In genomic region chr11:95857716-95858527, GRCm38 (mm10) we compare ENCODE assay signal across 7 mouse cellular contexts. TPM values are rescaled to one million over a fixed set of nuclear protein-coding genes. Genes with fewer than 3 reads are reported as not detected.
DNase-seq lines count a peak whose midpoint lies in the region; ATAC-seq and TF ChIP-seq lines count a peak whose summit lies in the region.

No protein-coding gene starts in this region.

- peak overlapping the region; percentile 78 for H3K27ac ChIP-seq in lung, postnatal 0 days (ENCODE audit: low read length)
- H3K27ac ChIP-seq in embryonic facial prominence, embryonic 14.5 days (replicated peaks; ENCODE audit: low read depth, low read length) = peak overlapping the region; percentile 95
- peak overlapping the region; percentile 94 for H3K27ac ChIP-seq in intestine, embryonic 14.5 days (ENCODE audit: low read depth)
- H3K27ac ChIP-seq in neural tube, embryonic 13.5 days (replicated peaks) = peak overlapping the region; percentile 93

- H3K9ac ChIP-seq in lung, postnatal 0 days (replicated peaks; ENCODE audit: low read depth) = peak overlapping the region; percentile 55
- H3K9ac ChIP-seq in embryonic facial prominence, embryonic 14.5 days (ENCODE audit: low read depth, low read length) = peak overlapping the region; percentile 69
- H3K9ac ChIP-seq in intestine, embryonic 14.5 days (ENCODE audit: low read length) = peak overlapping the region; percentile 56
- peak overlapping the region; percentile 67 for H3K9ac ChIP-seq in neural tube, embryonic 13.5 days

- H3K36me3 ChIP-seq in lung, postnatal 0 days (ENCODE audit: insufficient read depth, low read length) = no peaks in the 10 kb centered on the region
- no peaks in the 10 kb centered on the region for H3K36me3 ChIP-seq in embryonic facial prominence, embryonic 14.5 days (ENCODE audit: control insufficient read depth, insufficient read depth, low read length)
- H3K36me3 ChIP-seq in intestine, embryonic 14.5 days (ENCODE audit: control insufficient read depth, insufficient read depth, low read length) = no peaks in the 10 kb centered on the region
- no peaks in the 10 kb centered on the region for H3K36me3 ChIP-seq in neural tube, embryonic 13.5 days

- no peak for TF ChIP-seq CTCF in lung, postnatal 0 days (IDR thresholded peaks at IDR 0.05)

- 0 out of 2 replicates have a peak, but pooled peaks cover 4% of the 10 kb centered on the region for H3K4me1 ChIP-seq in lung, postnatal 0 days (ENCODE audit: insufficient read depth, low read depth, low read length)
- H3K4me1 ChIP-seq in embryonic facial prominence, embryonic 14.5 days (ENCODE audit: control insufficient read depth, insufficient read depth, low read length) = peaks cover 6% of the 10 kb centered on the region
- H3K4me1 ChIP-seq in intestine, embryonic 14.5 days (replicated peaks; ENCODE audit: control insufficient read depth, insufficient read depth, low read length) = peaks cover 13% of the 10 kb centered on the region
- H3K4me1 ChIP-seq in neural tube, embryonic 13.5 days (replicated peaks) = peaks cover 20% of the 10 kb centered on the region

- peak; percentile 40 for DNase-seq in lung, postnatal 0 days (ENCODE audit: low spot score)
- no peak for DNase-seq in lung, postnatal 25 days (ENCODE audit: low spot score)
- DNase-seq in embryonic facial prominence, embryonic 14.5 days (ENCODE audit: low spot score) = peak; percentile 62
- DNase-seq in intestine, embryonic 14.5 days (ENCODE audit: low spot score) = no peak
- no peak for DNase-seq in spleen, postnatal 4 days (ENCODE audit: low spot score in 2 of 2)
- DNase-seq in T-cell, adult 2 months (ENCODE audit: low spot score) = no peak

- ATAC-seq in lung, postnatal 0 days = no peak
- ATAC-seq in embryonic facial prominence, embryonic 14.5 days (ENCODE audit: low read depth) = peak; percentile 28
- ATAC-seq in intestine, embryonic 14.5 days (replicated peaks; ENCODE audit: low FRiP score, low TSS enrichment, low read depth) = no peak
- peak; percentile 34; the same call in 1 of the 2 replicates for ATAC-seq in neural tube, embryonic 13.5 days (ENCODE audit: low read depth)

- peak overlapping the region; percentile 75 for H3K4me3 ChIP-seq in lung, postnatal 0 days (ENCODE audit: low read depth, low read length)
- H3K4me3 ChIP-seq in embryonic facial prominence, embryonic 14.5 days (ENCODE audit: low read depth, low read length) = peak overlapping the region; percentile 80
- peak overlapping the region; percentile 84 for H3K4me3 ChIP-seq in intestine, embryonic 14.5 days (ENCODE audit: low read depth, low read length)
- peak overlapping the region; percentile 76 for H3K4me3 ChIP-seq in neural tube, embryonic 13.5 days

- TF ChIP-seq EP300 in lung, postnatal 0 days (IDR thresholded peaks at IDR 0.05) = no peak

- H3K9me3 ChIP-seq in lung, postnatal 0 days (ENCODE audit: low read length) = no peaks in the 10 kb centered on the region
- no peaks in the 10 kb centered on the region for H3K9me3 ChIP-seq in embryonic facial prominence, embryonic 14.5 days (ENCODE audit: control insufficient read depth, low read length)
- H3K9me3 ChIP-seq in intestine, embryonic 14.5 days (ENCODE audit: control insufficient read depth, low read length) = no peaks in the 10 kb centered on the region
- no peaks in the 10 kb centered on the region for H3K9me3 ChIP-seq in neural tube, embryonic 13.5 days

- WGBS in lung, postnatal 0 days = 18% methylated on average over 21 of the region's 21 CpGs
- 20% methylated on average over 21 of the region's 21 CpGs for WGBS in embryonic facial prominence, embryonic 14.5 days
- WGBS in intestine, embryonic 14.5 days = 18% methylated on average over 21 of the region's 21 CpGs
- 16% methylated on average over 21 of the region's 21 CpGs for WGBS in neural tube, embryonic 13.5 days

- no peaks in the 10 kb centered on the region for H3K27me3 ChIP-seq in lung, postnatal 0 days (replicated peaks; ENCODE audit: insufficient read depth, low read length)
- H3K27me3 ChIP-seq in embryonic facial prominence, embryonic 14.5 days (replicated peaks; ENCODE audit: control insufficient read depth, insufficient read depth, low read length) = no peaks in the 10 kb centered on the region
- no peaks in the 10 kb centered on the region for H3K27me3 ChIP-seq in intestine, embryonic 14.5 days (replicated peaks; ENCODE audit: control insufficient read depth, insufficient read depth, low read length)
- no peaks in the 10 kb centered on the region for H3K27me3 ChIP-seq in neural tube, embryonic 13.5 days

- peak overlapping the region; percentile 73 for H3K4me2 ChIP-seq in lung, postnatal 0 days (replicated peaks; ENCODE audit: low read depth, low read length)
- peak overlapping the region; percentile 75 for H3K4me2 ChIP-seq in embryonic facial prominence, embryonic 14.5 days (ENCODE audit: low read depth, low read length)
- peak overlapping the region; percentile 82 for H3K4me2 ChIP-seq in intestine, embryonic 14.5 days (ENCODE audit: low read length)
- H3K4me2 ChIP-seq in neural tube, embryonic 13.5 days = peak overlapping the region; percentile 75

RNA-seq across cellular contexts. Expression of gene Abi3, which starts 15.6 kb away (rescaled TPM):
- polyA plus RNA-seq in lung, postnatal 0 days (2015; fragmentation: Nextera tagmentation; extraction: Ambion mirVana) = 29.4 and 33.3 TPM in 2 replicates
- polyA plus RNA-seq in embryonic facial prominence, embryonic 14.5 days (2014; fragmentation: Nextera tagmentation; extraction: Ambion mirVana) = 3.9 and 5.1 TPM in 2 replicates
- 4.8 TPM in 2 replicates for polyA plus RNA-seq in intestine, embryonic 14.5 days (2014; fragmentation: Nextera tagmentation; extraction: Ambion mirVana)
- polyA plus RNA-seq in neural tube, embryonic 13.5 days (2015; fragmentation: Nextera tagmentation; extraction: Ambion mirVana) = 2.5 and 2.6 TPM in 2 replicates

RNA-seq across cellular contexts. Expression of gene Gngt2, which starts 20.9 kb away (rescaled TPM):
- 62.5 and 75.9 TPM in 2 replicates for polyA plus RNA-seq in lung, postnatal 0 days (2015; fragmentation: Nextera tagmentation; extraction: Ambion mirVana)
- 15.0 and 16.2 TPM in 2 replicates for polyA plus RNA-seq in embryonic facial prominence, embryonic 14.5 days (2014; fragmentation: Nextera tagmentation; extraction: Ambion mirVana)
- polyA plus RNA-seq in intestine, embryonic 14.5 days (2014; fragmentation: Nextera tagmentation; extraction: Ambion mirVana) = 17.2 and 19.1 TPM in 2 replicates
- 3.2 and 4.6 TPM in 2 replicates for polyA plus RNA-seq in neural tube, embryonic 13.5 days (2015; fragmentation: Nextera tagmentation; extraction: Ambion mirVana)

RNA-seq across cellular contexts. Expression of gene Phospho1, which starts 33.6 kb away (rescaled TPM):
- 1.3 and 1.6 TPM in 2 replicates for polyA plus RNA-seq in lung, postnatal 0 days (2015; fragmentation: Nextera tagmentation; extraction: Ambion mirVana)
- polyA plus RNA-seq in embryonic facial prominence, embryonic 14.5 days (2014; fragmentation: Nextera tagmentation; extraction: Ambion mirVana) = 7.5 and 14.9 TPM in 2 replicates
- 0.39 TPM in 1 of 2 replicates, not detected in the other for polyA plus RNA-seq in intestine, embryonic 14.5 days (2014; fragmentation: Nextera tagmentation; extraction: Ambion mirVana)
- not detected in 2 replicates for polyA plus RNA-seq in neural tube, embryonic 13.5 days (2015; fragmentation: Nextera tagmentation; extraction: Ambion mirVana)

RNA-seq across cellular contexts. Expression of gene B4galnt2, which starts 56.8 kb away (rescaled TPM):
- polyA plus RNA-seq in lung, postnatal 0 days (2015; fragmentation: Nextera tagmentation; extraction: Ambion mirVana) = not detected in 2 replicates
- polyA plus RNA-seq in embryonic facial prominence, embryonic 14.5 days (2014; fragmentation: Nextera tagmentation; extraction: Ambion mirVana) = not detected in 2 replicates
- polyA plus RNA-seq in intestine, embryonic 14.5 days (2014; fragmentation: Nextera tagmentation; extraction: Ambion mirVana) = 26.6 and 30.9 TPM in 2 replicates
- polyA plus RNA-seq in neural tube, embryonic 13.5 days (2015; fragmentation: Nextera tagmentation; extraction: Ambion mirVana) = not detected in 2 replicates

Comparison
In these comparisons a context has a peak if more than half of its experiments do, and no peak if none do; other contexts are left out.
1. DNase-seq: peak in lung, postnatal 0 days (single experiment) and embryonic facial prominence, embryonic 14.5 days (single experiment); none in lung, postnatal 25 days (single experiment), intestine, embryonic 14.5 days (single experiment), spleen, postnatal 4 days (0 of 2) and T-cell, adult 2 months (single experiment).
2. ATAC-seq: peak in embryonic facial prominence, embryonic 14.5 days (single experiment) and neural tube, embryonic 13.5 days (single experiment); none in lung, postnatal 0 days (single experiment) and intestine, embryonic 14.5 days (single experiment).
3. Peak in every context shown above with its lines, with median percentiles within 50 percentile points of each other: H3K27ac ChIP-seq, H3K4me2 ChIP-seq, H3K4me3 ChIP-seq and H3K9ac ChIP-seq.